Mouse (Mus musculus) kidney, adult 2 months (tissue): ENCODE measurements around the gene Gigyf2. TPM values are rescaled to one million over a fixed set of nuclear protein-coding genes. Genes with fewer than 3 reads are reported as not detected.

Source experiments
- DNase-seq: peaks from one replicate; pipeline ENCODE4 v3.0.0; 2021
- H3K27ac ChIP-seq: fragments of 200-500 bp; 2 replicates; pipeline ENCODE4 v1.5.1; 2012; ENCODE audit warnings: low read depth, low read length, control low read depth, inconsistent platforms; ENCODE audit not compliant: insufficient read depth
- H3K27me3 ChIP-seq: fragments of 200-500 bp; replicated peaks from 2 replicates; pipeline ENCODE4 v1.6.1; 2012; ENCODE audit warnings: mild to moderate bottlenecking, moderate library complexity, low read length, inconsistent platforms; ENCODE audit not compliant: control insufficient read depth, insufficient read depth
- H3K36me3 ChIP-seq: fragments of 200-500 bp; 2 replicates; pipeline ENCODE4 v1.6.1; 2012; ENCODE audit warnings: mild to moderate bottlenecking, moderate library complexity, low read length, inconsistent platforms; ENCODE audit not compliant: control insufficient read depth, insufficient read depth
- H3K4me1 ChIP-seq: fragments of 200-500 bp; 2 replicates; pipeline ENCODE4 v1.6.1; 2011; ENCODE audit warnings: low read length; ENCODE audit not compliant: control insufficient read depth, insufficient read depth
- H3K4me3 ChIP-seq: fragments of 200-500 bp; 2 replicates; pipeline ENCODE4 v1.5.1; 2011; ENCODE audit warnings: mild to moderate bottlenecking, low read depth, low read length, control low read depth; ENCODE audit not compliant: insufficient read depth
- CTCF ChIP-seq: fragments of 200-500 bp; conservative IDR thresholded peaks from 2 replicates; pipeline ENCODE4 v1.5.1; 2011; ENCODE audit warnings: low read depth, mild to moderate bottlenecking, control low read depth, low read length, moderate library complexity, mixed read lengths; ENCODE audit not compliant: insufficient read depth, insufficient read length
- POLR2A ChIP-seq: fragments of 200-500 bp; IDR thresholded peaks from one replicate; pipeline ENCODE4 v1.6.1; 2011; ENCODE audit warnings: low read depth, low read length, control low read depth
- WGBS: fragments of 180-500 bp; shearing (Covaris S2); methylation state at CpG from one replicate; pipeline ENCODE4 v1.1.7; 2018; 5-methylcytosine and 5-hydroxymethylcytosine counted together
- polyA plus RNA-seq: library from polyadenylated mRNA; depleted of rRNA; stranded (reverse); fragments of >200 nt; gene quantifications from 2 replicates; pipeline ENCODE4 v1.2.3, GENCODE M21; 2012; rRNA removed

Gigyf2 gene
- 40.4 and 47.1 TPM in 2 replicates for polyA plus RNA-seq

DNA sequence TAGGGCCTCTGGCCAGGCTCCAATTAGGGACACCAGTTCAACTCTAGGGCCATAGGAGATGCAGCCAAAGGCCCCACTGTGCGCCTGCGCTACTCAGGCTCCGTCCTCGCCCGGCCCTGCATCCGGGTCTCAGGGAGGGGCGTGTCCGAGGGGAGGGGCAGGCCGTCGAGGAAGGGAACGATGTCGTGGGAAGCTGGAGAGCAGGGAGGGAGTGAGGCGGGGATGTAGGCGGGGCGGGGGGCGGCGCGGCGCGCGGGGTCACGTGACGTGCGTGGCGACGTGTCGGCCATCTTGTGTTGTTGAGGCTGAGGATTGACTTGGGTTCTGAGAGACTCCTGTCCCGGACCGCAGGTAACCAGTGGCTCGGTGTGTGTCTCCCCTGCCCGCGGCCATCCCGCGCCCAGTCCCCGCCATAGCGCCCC, at the start of gene Gigyf2:
Gigyf2 (plus strand) TSS at position 257 of the 422 bp plus-strand sequence.
- TF ChIP-seq POLR2A (peak; percentile 41), CTCF (no peak)
- Histone ChIP-seq H3K4me1 (peaks cover 4% of the 10 kb centered on the region), H3K27me3 (no peaks in the 10 kb centered on the region), H3K4me3 (peak within 1 kb of the TSS; percentile 98), H3K36me3 (peaks cover 1% of the 10 kb centered on the region; the same call in 1 of the 2 replicates), H3K27ac (peak within 1 kb of the TSS; percentile 63)
- DNase-seq = peak; percentile 98
- 1% methylated on average over 35 of the region's 36 CpGs for WGBS

- Histone ChIP-seq H3K36me3 (no peaks in the 10 kb centered on the region), H3K4me3 (no peak overlapping the region), H3K27me3 (no peaks in the 10 kb centered on the region), H3K27ac (no peak overlapping the region), H3K4me1 (no peaks in the 10 kb centered on the region)
- TF ChIP-seq CTCF (no peak), POLR2A (no peak)
- no peak for DNase-seq
- WGBS = 75% methylated on average over 5 of the region's 5 CpGs
Observed at GRCm38 (mm10) chr1:87280281-87280680, 46.5 kb upstream of the Gigyf2 start.

DNA sequence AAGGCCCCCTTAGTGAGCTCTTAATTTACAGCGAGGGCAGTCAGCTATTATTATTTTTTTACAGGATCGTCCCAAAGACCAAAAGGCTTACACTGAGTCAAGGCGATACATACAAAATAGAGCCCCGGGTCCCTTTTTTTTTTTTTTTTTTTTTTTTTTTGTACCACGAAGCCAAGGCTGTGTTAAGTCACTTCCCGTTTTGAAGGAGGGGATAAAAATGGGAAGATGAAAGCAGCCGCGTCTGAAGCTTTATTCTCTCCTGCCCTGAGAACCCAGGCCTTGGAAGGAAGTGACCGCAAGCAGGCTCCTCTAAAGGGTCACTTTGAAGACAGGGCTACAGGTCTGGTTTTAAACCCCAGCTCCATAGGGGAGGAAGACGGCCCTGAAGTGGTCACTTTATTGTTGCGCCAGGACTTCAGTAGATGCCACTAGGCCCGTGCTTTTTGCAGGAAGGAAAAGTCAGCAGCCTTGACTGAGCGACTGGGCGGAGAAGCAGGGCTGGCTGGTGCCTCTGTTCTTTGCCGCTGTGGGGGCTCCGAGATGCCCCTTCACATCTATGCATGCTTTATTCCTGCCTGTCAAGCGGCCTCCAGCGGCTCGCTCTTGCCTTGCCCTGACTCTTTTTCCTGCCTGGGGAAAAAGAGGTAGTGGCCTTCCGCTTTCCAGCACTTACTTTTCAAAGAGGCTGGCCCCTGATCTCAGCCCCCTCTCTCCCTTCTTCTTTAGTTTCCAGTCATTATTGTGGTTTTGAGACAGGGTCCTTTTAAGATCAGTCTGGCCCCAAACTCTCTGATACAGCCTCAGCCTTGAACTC, 45.0 kb upstream of the Gigyf2 start:
- H3K27me3 ChIP-seq = no peaks in the 10 kb centered on the region
- no peak for DNase-seq

GRCm38 (mm10) chr1:87282413-87282788, 44.4 kb upstream of the Gigyf2 start:
- no peak overlapping the region for H3K4me3 ChIP-seq
- 82% methylated on average over 6 of the region's 6 CpGs for WGBS
- DNase-seq = no peak
- no peaks in the 10 kb centered on the region for H3K36me3 ChIP-seq
- no peaks in the 10 kb centered on the region for H3K27me3 ChIP-seq
- TF ChIP-seq CTCF (no peak), POLR2A (no peak)
- no peaks in the 10 kb centered on the region for H3K4me1 ChIP-seq
- no peak overlapping the region; the same call in 1 of the 2 replicates for H3K27ac ChIP-seq

More for the DNA sequence above, 45.0 kb upstream of the Gigyf2 start:
- no peaks in the 10 kb centered on the region for H3K36me3 ChIP-seq
- H3K4me3 ChIP-seq = no peak overlapping the region
- no peak overlapping the region for H3K27ac ChIP-seq
- TF ChIP-seq POLR2A (no peak), CTCF (no peak)
- no peaks in the 10 kb centered on the region for H3K4me1 ChIP-seq
- WGBS = 51% methylated on average over 20 of the region's 20 CpGs

GRCm38 (mm10) chr1:87283410-87283960, 43.3 kb upstream of the Gigyf2 start:
- no peak for TF ChIP-seq CTCF
- peak; percentile 72 for DNase-seq
- Histone ChIP-seq H3K4me1 (no peaks in the 10 kb centered on the region), H3K27me3 (no peaks in the 10 kb centered on the region), H3K27ac (peak overlapping the region; percentile 73), H3K36me3 (no peaks in the 10 kb centered on the region), H3K4me3 (no peak overlapping the region)
- WGBS = 70% methylated on average over 10 of the region's 10 CpGs

DNA sequence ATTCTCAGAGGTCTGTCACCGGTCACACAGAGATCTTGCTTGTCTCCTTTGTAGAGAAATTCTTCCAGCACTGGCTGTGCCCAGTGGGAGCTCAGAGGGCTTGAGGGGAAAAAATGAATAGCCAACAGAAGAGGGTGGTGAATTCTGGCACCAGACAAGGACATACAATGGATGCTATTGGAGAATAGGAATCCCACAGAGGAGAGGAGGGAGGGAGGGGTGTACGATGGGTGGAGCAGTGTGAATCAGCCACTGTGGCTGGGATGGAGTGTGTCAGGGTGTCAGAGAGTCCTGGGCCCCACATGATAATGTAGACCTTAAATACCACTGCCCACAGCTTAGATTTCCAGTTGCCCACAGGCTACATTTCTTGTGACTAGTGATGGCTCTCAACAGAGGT, 39.7 kb upstream of the Gigyf2 start:
- H3K4me3 ChIP-seq = no peak overlapping the region
- no peak overlapping the region for H3K27ac ChIP-seq
- H3K27me3 ChIP-seq = no peaks in the 10 kb centered on the region
- H3K4me1 ChIP-seq = no peaks in the 10 kb centered on the region
- TF ChIP-seq CTCF = no peak
- no peak for TF ChIP-seq POLR2A
- DNase-seq = no peak
- H3K36me3 ChIP-seq = no peaks in the 10 kb centered on the region
- 83% methylated on average over 2 of the region's 2 CpGs for WGBS

DNA sequence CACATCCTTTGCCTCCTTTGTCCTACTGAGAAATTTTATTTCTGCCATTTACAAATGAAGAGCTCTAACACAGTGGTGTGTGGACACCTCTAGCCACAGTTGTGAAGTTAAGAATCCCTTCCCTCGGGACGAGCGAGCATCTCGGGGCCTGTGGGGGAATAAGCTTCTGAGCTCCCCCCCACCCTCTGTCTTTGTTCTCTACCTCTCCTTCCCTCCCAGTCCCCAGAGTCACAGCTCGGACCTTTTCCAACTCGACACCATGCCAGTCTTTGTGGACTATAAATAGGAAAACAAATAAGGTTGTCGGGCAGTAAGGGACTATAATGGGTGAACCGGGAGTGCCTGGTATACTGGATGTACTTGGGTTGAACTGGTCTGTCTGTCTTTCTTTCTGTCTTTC, 35.4 kb upstream of the Gigyf2 start:
- TF ChIP-seq POLR2A = no peak
- no peak for TF ChIP-seq CTCF
- 58% methylated on average over 8 of the region's 8 CpGs for WGBS
- Histone ChIP-seq H3K27me3 (no peaks in the 10 kb centered on the region), H3K4me1 (peaks cover 23% of the 10 kb centered on the region), H3K36me3 (no peaks in the 10 kb centered on the region), H3K27ac (peak overlapping the region; percentile 58; the same call in 1 of the 2 replicates), H3K4me3 (no peak overlapping the region)
- peak; percentile 46 for DNase-seq
